Mouse (Mus musculus) neural tube, embryonic 10.5 days (tissue): ENCODE measurements around the gene Ankrd11.

Experiments
- DNase-seq: peaks from one replicate; pipeline ENCODE4 v3.0.0-alpha.2; 2017; ENCODE audit warnings: low spot score; ENCODE audit errors: extremely low spot score

Gene Ankrd11

DNA sequence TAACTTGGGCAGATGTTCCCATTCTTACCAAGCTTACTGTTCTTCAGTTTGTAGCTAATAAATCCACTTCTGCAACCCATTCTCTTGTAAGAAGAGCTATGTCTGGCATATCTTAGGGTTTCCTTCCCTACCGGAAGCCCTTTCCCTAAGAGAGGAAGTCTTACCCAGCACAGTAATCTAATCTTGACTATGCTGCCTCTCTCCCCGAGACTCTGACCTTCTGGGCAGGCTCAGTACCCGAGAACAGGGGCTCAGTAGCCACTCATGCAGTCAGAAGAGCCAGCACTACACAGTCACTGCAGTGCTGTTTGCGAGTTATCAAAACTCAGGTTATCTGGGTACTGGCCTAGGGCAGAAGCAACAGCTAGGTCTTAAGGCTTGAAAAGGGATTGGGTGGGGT is 144.1 kb downstream of the Ankrd11 start:
- no peak for DNase-seq

DNA sequence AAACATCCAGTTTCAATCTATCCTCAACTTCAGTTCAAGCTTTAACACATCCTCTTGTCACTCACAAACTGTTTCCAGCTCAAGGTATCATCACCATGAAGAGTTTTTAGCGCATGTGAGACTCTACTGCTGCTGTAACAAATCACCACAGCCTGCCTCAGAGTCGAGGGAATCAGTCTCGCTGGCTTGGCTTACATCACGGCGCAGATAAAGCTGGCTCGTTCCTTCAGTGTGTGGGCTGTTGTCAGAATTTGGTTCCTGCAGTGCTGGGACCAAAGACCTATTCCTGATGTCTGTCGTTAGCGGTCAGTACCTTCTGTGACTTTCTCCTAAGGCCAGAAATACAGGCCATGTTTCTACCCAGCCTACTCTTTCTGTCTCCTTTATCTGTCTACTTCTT is 144.9 kb downstream of the Ankrd11 start:
- DNase-seq, result no peak

DNA sequence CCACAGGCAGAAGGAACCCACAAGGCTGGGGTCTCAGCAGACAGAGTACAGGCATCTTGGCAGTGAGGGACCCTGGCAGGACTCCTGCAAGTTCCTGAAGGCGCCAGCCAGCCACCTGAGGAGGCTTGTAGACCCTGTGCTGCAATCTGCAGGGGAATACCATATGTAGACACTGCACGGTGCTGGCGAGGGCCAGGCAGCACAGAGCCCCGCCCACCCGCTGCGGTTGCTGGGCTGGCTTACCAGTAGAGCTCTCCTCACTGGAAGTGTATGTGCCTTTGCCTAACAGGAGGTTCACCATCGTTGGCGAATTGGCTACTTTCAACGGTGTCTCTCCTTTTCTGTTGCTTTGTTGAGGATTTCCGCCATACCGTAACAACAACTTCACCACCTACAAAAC is 145.8 kb downstream of the Ankrd11 start:
- no peak for DNase-seq

DNA sequence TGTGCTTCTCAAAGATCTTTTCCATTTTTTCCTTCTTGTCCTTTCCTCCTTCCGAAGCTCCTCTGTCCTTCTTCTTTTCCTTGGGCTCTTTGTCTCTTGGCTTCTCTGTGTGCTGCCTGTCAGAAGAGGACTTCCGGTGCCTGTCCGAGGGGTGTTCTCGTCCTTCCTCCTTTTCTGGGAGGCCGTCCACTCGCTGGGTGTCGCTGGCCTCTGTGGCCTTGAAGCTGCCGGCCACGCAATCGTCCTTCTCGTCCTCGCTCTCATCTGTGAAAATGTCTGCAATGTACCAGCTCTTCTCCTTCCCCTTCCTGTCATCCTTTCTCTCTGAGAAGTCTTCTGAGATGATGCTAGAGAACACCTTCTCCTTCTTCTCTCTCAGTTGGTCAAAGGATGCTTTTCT is 148.6 kb downstream of the Ankrd11 start:
- DNase-seq, result no peak

DNA sequence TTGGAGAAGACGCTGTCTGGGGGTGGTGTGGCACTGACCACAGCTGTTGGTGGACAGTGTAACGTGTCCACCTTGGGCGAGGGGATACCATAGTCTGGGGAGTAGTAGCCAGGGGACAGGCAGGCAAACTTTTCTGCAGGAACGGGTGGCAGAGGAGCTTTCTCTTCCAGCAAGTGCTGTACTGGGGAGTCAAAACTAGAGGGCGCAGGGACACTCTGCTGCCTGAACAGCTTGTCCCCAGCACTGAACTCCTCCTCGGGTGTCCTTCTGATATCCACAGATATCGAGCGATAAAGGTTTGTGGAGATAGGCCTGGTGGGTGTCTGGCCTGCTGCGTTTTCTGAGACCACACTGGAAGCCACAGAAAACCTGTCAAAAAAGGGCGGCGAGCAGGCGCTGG is 150.6 kb downstream of the Ankrd11 start:
- no peak for DNase-seq

DNA sequence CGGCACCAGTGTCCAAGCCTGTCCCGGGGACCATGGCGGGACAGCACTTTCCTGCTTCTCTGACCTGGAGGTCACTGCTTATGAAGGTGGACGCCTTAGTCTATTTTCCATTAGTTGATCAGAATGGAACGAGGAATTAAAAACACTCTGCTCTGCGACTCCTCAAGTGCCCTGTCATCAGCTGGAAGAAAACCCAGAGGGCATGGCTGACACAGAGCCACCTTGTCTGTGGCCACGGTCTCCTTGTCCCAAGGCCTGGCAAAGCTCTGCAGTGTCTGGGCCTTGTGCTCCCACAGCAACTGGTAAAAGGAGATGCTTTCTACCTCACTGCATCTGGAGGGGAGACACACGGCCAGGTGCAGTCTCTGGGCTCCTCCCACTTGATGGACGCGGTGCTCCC is 158.4 kb downstream of the Ankrd11 start:
- no peak for DNase-seq

DNA sequence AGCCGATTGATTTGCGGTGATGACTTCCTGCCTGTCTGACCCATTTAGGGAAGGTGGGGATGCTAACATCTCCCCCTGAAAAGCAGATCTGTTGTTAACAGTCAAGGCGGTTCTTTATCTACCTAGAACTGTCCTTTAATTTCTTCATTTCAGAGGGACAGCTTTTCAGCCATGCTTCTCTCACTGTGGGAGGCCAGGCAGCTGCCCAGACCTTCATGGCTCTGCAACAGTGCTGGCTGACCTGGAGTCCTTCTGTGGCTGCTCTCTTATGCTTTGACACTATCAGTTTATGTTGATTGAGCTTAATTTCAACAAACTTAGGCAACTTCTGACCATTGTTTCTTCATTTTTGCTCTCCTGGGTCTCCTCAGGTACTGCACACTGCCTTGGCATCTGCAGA is 161.8 kb downstream of the Ankrd11 start:
- no peak for DNase-seq

DNA sequence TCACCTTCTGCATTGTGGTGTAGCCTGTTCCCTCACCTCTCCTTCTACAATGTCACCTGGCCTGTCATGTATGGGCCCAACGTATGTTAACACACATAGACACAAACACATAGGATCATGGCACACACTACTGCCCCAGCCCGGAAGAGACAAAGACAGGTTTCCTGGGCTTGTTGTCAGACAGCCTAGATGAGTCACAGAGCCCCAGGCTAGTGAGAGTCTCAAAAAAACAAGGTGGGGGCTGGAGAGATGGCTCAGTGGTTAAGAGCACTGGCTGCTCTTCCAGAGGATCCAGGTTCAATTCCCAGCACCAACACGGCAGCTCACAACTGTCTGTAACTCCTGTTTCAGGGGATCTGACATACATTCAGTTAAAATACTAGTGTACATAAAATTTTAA is 163.8 kb downstream of the Ankrd11 start:
- no peak for DNase-seq

DNA sequence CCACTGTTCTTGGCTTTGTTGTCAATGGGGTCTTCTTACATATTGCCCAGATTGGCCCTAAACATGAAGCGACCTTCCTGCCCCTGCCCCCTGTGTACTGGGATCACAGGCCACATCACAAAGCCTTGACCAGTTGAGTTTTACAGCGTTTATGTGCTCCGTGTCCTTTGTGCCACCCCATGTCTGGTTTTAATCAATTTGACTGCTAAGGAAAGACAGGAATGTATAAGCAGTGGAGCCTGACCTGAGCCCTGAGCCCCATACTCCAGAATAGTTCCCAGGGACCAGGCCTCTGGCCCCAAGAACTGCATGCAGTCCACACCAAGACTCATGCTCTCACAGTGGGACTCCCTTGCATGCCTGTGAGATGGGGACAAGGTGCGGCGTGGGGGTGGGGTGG is 166.9 kb downstream of the Ankrd11 start:
- DNase-seq, result no peak

DNA sequence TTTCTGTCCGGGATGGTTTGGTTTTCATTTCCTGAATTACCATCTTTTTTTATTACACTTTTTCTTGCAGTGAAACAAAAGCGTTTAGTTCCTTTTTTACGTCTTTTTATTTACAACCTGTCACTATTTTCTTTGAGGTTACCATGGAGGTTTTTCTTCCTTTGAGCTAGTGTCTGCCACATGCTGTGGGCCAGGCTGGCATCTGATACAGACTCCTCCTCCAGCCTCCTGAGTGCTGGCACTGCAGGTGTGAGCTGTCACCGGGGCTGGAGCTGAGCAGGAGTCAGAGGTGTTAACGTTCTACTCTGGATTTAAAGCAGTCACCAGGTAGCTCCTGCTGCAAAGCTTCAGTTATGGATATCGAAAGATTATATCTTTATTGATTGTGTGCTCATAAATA is 168.9 kb downstream of the Ankrd11 start:
- DNase-seq, result no peak

DNA sequence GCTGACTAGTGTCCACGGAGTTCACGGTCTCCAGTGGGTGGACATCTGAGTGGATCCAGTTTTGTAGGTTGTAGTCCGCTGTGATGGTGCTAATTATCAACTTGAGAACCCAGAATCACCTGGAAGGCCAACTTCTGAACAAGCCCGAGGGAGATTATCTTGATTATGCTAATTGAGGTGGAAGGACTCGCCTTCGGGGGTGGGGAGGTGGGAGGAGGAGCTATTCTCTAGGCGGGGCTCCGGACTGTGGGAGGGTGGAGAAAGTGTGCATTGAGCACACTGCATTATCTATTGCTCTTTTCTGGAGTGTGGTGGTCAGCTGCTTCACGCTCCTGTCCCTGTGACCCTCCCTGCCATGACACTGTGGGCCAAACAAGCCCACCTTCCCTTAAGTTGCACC is 170.4 kb downstream of the Ankrd11 start:
- DNase-seq, result no peak

DNA sequence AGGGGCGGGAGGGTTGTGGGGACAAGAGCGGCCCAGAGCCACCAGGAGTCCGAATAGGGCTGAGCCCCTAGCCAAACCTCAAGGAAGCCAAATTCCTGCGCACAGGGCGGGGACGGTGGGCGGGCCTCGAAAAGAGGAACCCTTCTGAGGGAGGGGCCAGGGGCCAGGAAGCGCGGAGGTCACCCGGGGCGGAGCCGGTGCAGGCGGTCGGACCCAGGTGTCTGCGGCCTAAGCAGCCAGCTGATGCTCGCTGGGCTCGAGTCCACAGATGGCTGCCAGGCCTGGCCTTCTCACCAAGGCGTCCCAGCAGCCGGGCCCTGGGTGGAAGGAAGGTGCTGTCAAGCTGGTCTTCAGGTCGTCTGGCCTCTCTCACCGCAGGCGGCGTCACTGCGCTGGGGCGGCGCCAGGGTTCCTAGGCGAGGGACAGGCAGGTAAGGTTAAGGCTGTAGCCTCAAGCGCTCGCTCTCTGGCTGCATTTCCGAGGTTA is 171.7 kb downstream of the Ankrd11 start:
- DNase-seq, result no peak

DNA sequence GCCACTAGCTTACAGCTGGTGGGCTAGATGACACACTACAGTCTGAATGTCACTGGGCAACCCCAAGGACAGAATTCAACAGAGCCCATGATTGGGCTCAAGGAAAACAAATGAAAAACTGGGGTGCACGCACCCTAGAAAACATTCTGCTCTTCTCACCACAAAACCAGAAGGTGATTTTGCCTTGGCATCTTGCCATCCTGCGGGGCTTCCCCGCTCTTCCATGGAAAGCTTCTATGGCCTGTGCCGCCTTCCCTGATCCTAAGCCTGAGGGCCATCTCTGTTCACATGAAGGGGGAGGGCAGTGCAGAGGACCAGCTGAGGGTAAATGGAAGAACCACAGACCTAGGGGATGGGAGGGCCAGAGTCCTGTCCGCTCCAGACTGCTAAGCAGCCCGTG is 174.1 kb downstream of the Ankrd11 start:
- DNase-seq, result no peak

DNA sequence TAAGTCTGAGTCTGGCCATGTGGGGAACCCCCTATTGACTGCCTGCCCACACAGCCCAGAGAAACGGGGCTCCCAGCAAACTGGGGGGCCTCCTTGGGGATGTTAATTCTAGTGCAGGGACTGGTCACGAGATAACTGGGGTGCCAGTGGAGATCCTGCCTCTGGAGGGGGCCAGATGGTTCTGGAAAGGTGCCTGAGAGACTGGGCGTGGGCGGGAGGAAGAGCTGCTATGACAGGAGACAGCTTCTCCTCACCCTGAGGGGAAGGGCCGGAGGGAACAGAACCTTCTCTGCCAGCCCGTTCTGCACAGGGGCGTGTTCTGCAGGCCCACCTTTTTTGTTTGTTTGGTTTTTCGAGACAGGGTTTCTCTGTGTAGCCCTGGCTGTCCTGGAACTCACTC is 175.8 kb downstream of the Ankrd11 start:
- DNase-seq, result no peak

DNA sequence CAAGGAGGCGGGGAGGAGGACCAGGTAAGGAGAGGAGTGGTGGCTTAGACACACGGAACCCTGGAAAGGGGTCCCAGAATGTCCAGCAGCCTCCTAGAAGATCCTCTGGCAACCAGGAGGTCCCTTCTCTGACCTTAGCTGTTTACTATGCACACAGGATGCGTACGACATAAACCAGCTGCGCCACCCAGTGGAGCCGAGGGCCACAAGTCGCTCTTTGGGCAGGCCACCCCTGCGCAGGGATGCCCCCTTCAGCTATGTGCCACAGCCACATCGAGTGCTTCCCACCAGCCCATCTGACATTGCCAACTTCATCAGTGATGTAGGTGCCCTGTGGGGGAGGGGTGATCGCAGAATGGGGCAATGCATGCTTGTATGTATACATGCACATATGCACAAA is 176.6 kb downstream of the Ankrd11 start:
- no peak for DNase-seq

DNA sequence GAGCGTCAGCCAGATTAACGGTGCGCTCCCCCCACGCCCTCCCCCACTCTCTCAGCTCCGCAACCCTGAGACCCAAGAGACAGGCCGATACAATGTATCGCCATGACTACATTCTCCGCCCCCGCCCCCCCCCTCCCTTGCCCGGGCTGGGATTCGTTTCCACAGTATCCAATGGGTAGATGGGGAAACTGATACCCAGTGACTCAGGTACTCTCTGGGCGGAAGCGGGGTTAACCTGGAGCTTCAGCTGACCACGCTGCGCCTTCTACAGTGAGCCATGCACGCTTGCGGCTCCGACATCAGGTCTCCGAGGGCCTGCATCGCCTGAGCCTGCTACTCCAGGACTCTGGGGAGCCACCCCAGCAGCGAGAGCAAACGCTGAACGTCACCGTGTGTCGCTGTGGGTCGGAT is 177.4 kb downstream of the Ankrd11 start:
- DNase-seq, result no peak

DNA sequence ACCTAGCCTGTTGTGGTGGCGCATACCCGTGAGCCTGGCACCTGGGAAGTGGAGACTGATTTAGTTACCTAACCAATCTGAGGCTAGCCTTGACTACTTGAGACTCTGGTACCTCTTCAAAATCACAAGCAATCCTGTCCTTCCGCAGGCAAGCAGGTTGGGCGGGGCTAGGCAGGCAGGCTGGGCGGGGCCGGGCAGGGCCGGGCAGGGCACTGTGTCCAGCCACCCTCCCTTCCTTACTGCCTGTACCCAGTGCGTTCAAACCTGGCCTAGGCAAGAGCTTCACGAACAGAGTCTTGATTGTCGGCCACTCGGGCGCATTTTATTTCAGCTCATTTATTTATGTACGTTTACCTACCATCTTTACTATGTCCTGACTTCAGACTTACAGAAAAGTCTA is 182.2 kb downstream of the Ankrd11 start:
- no peak for DNase-seq

DNA sequence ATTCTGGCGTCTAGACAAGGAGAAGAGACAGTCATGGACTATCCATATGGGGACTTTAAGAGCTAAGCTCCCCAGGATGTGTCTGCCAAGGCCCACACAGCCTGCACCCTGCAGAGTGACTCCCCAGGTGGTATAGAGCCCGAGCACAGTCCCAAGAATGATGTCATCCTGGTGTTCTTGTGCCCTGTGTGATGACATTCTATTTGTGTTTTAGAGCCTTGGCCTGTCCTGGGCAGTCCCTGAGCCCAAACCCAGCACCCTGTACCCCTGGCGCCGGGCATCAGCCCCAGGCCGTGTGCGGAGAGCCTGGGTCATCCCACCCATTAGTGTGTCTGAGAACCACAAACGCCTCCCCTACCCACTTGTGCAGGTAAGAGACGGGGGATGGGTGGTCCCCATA is 185.8 kb downstream of the Ankrd11 start:
- DNase-seq, result no peak

DNA sequence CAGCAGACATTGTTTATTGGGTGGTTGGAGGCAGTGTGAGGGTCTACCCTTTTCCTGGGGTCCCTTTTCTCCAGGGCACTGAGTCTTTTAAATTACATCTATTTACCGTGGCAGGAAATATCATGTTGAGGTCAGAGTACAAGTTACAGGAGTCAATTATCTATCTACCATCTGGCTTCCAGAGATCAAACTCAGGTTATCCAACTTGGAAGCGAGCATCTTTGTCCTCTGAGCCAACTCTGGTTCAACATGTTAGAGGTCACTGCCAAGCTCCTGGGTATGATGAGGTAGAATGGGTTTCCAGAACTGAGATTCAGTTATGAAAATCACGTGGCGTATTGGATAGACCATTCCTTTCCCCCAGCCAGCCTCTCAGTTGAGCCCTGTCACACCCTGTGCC is 187.0 kb downstream of the Ankrd11 start:
- DNase-seq, result no peak

DNA sequence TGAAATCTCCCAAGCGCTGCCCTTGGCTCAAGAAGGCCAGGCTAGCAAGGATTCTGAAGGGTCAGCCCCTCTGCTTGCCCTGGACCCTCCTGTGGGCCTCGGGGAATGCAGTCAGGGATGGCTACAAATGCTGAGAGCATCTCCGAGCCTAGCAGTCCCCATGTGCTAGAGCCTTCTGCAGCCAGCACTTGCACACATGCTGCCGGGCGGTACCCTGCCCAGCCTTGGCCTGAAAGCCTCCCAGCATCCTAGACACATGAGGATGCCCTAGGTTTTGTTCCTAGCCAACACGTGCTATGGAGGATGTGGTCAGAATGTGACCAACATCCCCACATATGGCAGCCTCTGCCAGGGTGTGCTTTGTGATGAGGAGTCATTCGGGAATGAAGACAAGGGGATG is 187.7 kb downstream of the Ankrd11 start:
- no peak for DNase-seq

DNA sequence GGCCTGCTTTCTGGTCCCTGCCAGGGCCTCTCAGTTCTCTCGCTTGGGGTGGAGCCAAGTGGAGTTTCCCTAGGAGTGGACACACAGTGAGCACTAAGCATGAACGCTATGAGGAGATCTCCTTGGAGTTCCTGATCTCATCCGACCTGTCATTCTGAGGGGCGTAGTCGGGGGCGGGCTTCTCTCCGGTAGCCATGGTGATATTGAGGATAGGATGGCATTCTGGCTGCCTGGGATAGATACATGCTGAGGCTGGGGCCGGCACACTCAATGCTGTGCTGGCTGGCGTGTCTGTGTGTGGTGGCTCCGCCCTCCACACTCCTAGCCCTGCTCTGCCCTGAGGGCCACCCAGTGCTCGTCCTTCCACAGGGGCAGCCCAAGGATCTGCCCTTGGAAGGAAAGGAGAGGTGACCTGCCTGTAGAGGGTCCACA is 188.7 kb downstream of the Ankrd11 start:
- DNase-seq, result no peak

DNA sequence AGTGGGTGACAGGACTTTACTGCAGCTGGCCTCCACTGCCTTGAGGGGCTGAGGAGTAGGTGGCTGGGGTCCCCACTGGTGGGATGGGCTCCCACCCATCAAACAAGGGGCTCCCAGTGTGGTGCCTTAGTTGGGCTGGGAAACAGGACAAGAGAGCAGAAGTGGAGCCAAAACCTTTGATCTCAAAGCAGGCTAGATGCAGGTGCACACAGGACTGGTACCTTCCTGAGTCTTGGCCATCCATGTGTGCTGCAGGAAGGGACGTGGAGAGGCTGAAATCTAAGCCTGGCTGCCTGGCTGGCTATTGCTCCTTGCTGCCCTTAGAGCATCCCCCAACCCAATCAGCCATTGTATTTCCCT is 189.6 kb downstream of the Ankrd11 start:
- no peak for DNase-seq

DNA sequence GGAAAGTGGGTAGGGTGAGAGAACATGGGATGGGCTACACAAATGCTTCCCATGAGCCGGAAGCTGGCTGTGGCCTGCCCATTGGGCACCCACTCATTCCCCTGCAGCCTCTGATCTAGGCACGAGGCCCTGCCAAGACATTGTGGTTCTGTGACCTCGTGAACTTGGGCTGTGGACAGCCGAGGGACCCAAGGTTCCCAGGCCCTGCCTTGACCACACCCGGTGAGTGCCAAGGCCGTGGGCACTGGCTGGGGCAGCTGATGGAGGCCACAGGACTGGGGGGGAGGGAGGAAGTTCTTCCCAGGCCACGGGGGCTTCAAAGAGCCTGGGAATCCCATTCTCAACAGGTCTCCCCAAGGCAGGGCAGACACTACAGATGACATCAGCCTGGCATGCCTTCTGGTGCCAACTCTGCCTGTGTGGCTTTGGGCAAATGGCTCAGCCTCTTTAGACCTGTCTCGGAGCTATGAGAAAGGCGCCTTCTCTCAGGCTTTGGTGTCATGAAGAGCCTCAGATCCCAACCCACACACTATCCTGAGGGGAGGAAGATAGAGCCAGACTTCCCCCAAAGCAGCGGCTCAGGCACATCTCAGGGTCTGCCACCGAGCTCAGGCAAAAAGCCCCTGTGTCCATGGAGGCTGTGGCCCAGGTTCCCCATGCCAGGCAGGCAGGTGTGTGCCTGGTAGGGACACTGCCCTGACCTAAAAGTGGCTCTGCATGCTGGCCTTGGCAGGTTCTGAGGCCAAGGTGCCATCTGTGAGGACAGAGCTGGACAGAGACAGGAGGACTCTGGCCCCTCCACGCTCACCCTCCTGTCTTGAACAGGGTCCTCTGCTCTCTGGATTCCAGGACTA is 190.2 kb downstream of the Ankrd11 start:
- DNase-seq, result no peak
